Mouse (Mus musculus): ENCODE measurements at regions not wholly inside any gene's neighbourhood (a gene's known extent, or its start where the extent isn't known, plus 50 kb on each side); places are given as distances from the start of the nearest gene placed in this dataset.

- no peak overlapping the region for H3K4me3 ChIP-seq (replicated peaks; ENCODE audit: extremely low read depth, low read depth, low read length)
- no peak for DNase-seq
- TF ChIP-seq POLR2A (IDR thresholded peaks at IDR 0.05; ENCODE audit: borderline replicate concordance, extremely low read depth, low read depth, low read length) (no peak), CTCF (IDR thresholded peaks at IDR 0.05; ENCODE audit: insufficient read depth, low read length) (no peak)
- peaks cover 11% of the 10 kb centered on the region for H3K4me1 ChIP-seq (ENCODE audit: control insufficient read depth, insufficient read depth, low read length)
- 31% methylated on average over 4 of the region's 4 CpGs for WGBS
Measured at GRCm38 (mm10) chr3:52897665-52898064, 119.4 kb downstream of the Cog6 start.

GRCm38 (mm10) chr3:52896462-52896861 lies 120.6 kb downstream of the Cog6 start:
- TF ChIP-seq POLR2A (IDR thresholded peaks at IDR 0.05; ENCODE audit: borderline replicate concordance, extremely low read depth, low read depth, low read length), result no peak
- no peak for TF ChIP-seq CTCF (IDR thresholded peaks at IDR 0.05; ENCODE audit: insufficient read depth, low read length)
- DNase-seq, result no peak
- WGBS, result 43% methylated on average over 7 of the region's 7 CpGs
- H3K4me1 ChIP-seq (ENCODE audit: control insufficient read depth, insufficient read depth, low read length), result peaks cover 7% of the 10 kb centered on the region
- H3K4me3 ChIP-seq (replicated peaks; ENCODE audit: extremely low read depth, low read depth, low read length), result no peak overlapping the region

- H3K4me1 ChIP-seq (ENCODE audit: control insufficient read depth, insufficient read depth, low read length), result peaks cover 7% of the 10 kb centered on the region
- DNase-seq, result no peak
- 85% methylated on average over 5 of the region's 5 CpGs for WGBS
- H3K4me3 ChIP-seq (replicated peaks; ENCODE audit: extremely low read depth, low read depth, low read length), result no peak overlapping the region
- TF ChIP-seq CTCF (IDR thresholded peaks at IDR 0.05; ENCODE audit: insufficient read depth, low read length) (no peak), POLR2A (IDR thresholded peaks at IDR 0.05; ENCODE audit: borderline replicate concordance, extremely low read depth, low read depth, low read length) (no peak)
Measured at GRCm38 (mm10) chr3:52895751-52896150, 121.3 kb downstream of the Cog6 start.

GRCm38 (mm10) chr3:52894812-52895211 lies 122.2 kb downstream of the Cog6 start:
- H3K4me1 ChIP-seq (ENCODE audit: control insufficient read depth, insufficient read depth, low read length), result peaks cover 7% of the 10 kb centered on the region
- no peak overlapping the region for H3K4me3 ChIP-seq (replicated peaks; ENCODE audit: extremely low read depth, low read depth, low read length)
- TF ChIP-seq CTCF (IDR thresholded peaks at IDR 0.05; ENCODE audit: insufficient read depth, low read length) (no peak), POLR2A (IDR thresholded peaks at IDR 0.05; ENCODE audit: borderline replicate concordance, extremely low read depth, low read depth, low read length) (no peak)
- DNase-seq, result no peak
- WGBS, result 55% methylated on average over 2 of the region's 2 CpGs

GRCm38 (mm10) chr3:52889156-52889715 lies 127.8 kb downstream of the Cog6 start:
- H3K4me1 ChIP-seq (ENCODE audit: control insufficient read depth, insufficient read depth, low read length), result peaks cover 6% of the 10 kb centered on the region; the same call in 1 of the 2 replicates
- peak; percentile 43 for DNase-seq
- WGBS, result 22% methylated on average over 4 of the region's 4 CpGs
- H3K4me3 ChIP-seq (replicated peaks; ENCODE audit: extremely low read depth, low read depth, low read length), result no peak overlapping the region
- TF ChIP-seq POLR2A (IDR thresholded peaks at IDR 0.05; ENCODE audit: borderline replicate concordance, extremely low read depth, low read depth, low read length) (no peak), CTCF (IDR thresholded peaks at IDR 0.05; ENCODE audit: insufficient read depth, low read length) (no peak)

GRCm38 (mm10) chr3:52881981-52882380 lies 135.1 kb downstream of the Cog6 start:
- TF ChIP-seq CTCF (IDR thresholded peaks at IDR 0.05; ENCODE audit: insufficient read depth, low read length) (no peak), POLR2A (IDR thresholded peaks at IDR 0.05; ENCODE audit: borderline replicate concordance, extremely low read depth, low read depth, low read length) (no peak)
- 81% methylated on average over 3 of the region's 3 CpGs for WGBS
- H3K4me1 ChIP-seq (ENCODE audit: control insufficient read depth, insufficient read depth, low read length), result peaks cover 5% of the 10 kb centered on the region
- H3K4me3 ChIP-seq (replicated peaks; ENCODE audit: extremely low read depth, low read depth, low read length), result no peak overlapping the region
- DNase-seq, result no peak

- Histone ChIP-seq H3K4me3 (replicated peaks; ENCODE audit: extremely low read depth, low read depth, low read length) (no peak overlapping the region), H3K4me1 (ENCODE audit: control insufficient read depth, insufficient read depth, low read length) (peaks cover 5% of the 10 kb centered on the region)
- TF ChIP-seq CTCF (IDR thresholded peaks at IDR 0.05; ENCODE audit: insufficient read depth, low read length) (no peak), POLR2A (IDR thresholded peaks at IDR 0.05; ENCODE audit: borderline replicate concordance, extremely low read depth, low read depth, low read length) (no peak)
- peak; percentile 21 for DNase-seq
- 57% methylated on average over 4 of the region's 4 CpGs for WGBS
Measured at GRCm38 (mm10) chr3:52881139-52881538, 135.9 kb downstream of the Cog6 start.

GRCm38 (mm10) chr3:52879700-52880099 lies 137.3 kb downstream of the Cog6 start:
- no peak overlapping the region for H3K4me3 ChIP-seq (replicated peaks; ENCODE audit: extremely low read depth, low read depth, low read length)
- H3K4me1 ChIP-seq (ENCODE audit: control insufficient read depth, insufficient read depth, low read length), result peaks cover 5% of the 10 kb centered on the region
- TF ChIP-seq POLR2A (IDR thresholded peaks at IDR 0.05; ENCODE audit: borderline replicate concordance, extremely low read depth, low read depth, low read length), result no peak
- TF ChIP-seq CTCF (IDR thresholded peaks at IDR 0.05; ENCODE audit: insufficient read depth, low read length), result no peak
- no peak for DNase-seq
- WGBS, result 75% methylated on average over 10 of the region's 10 CpGs

GRCm38 (mm10) chr3:52878334-52878733 lies 138.7 kb downstream of the Cog6 start:
- DNase-seq, result no peak
- 37% methylated on average over 3 of the region's 3 CpGs for WGBS
- Histone ChIP-seq H3K4me3 (replicated peaks; ENCODE audit: extremely low read depth, low read depth, low read length) (no peak overlapping the region), H3K4me1 (ENCODE audit: control insufficient read depth, insufficient read depth, low read length) (peaks cover 5% of the 10 kb centered on the region)
- TF ChIP-seq CTCF (IDR thresholded peaks at IDR 0.05; ENCODE audit: insufficient read depth, low read length) (no peak), POLR2A (IDR thresholded peaks at IDR 0.05; ENCODE audit: borderline replicate concordance, extremely low read depth, low read depth, low read length) (no peak)

GRCm38 (mm10) chr3:52872260-52872659 lies 144.8 kb downstream of the Cog6 start:
- peaks cover under 1% of the 10 kb centered on the region; the same call in 1 of the 2 replicates for H3K4me1 ChIP-seq (ENCODE audit: control insufficient read depth, insufficient read depth, low read length)
- 77% methylated on average over 5 of the region's 5 CpGs for WGBS
- TF ChIP-seq CTCF (IDR thresholded peaks at IDR 0.05; ENCODE audit: insufficient read depth, low read length) (no peak), POLR2A (IDR thresholded peaks at IDR 0.05; ENCODE audit: borderline replicate concordance, extremely low read depth, low read depth, low read length) (no peak)
- H3K4me3 ChIP-seq (replicated peaks; ENCODE audit: extremely low read depth, low read depth, low read length), result no peak overlapping the region
- DNase-seq, result no peak
